Comparison of ENCODE assay signal across 13 mouse cellular contexts in the genomic region with DNA sequence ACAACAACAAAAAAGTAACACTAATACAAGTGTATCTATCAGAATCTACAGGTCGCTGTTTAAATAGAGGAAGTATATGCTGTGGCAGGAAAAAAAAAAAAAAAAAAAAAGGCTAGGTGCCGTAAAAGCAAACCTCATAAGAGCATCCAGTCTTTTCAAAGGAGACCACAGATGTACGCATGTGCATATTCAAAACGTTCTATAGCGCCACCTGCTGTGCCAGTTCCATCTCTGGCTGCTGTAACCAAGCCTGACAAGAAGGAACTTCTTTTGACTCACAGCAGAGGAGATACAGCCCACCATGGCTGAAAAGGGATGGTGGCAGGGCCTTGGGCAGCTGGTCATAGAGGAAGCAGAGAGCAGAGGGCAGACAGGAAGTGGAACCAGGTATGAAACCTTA. TPM values are rescaled to one million over a fixed set of nuclear protein-coding genes. Genes with fewer than 3 reads are reported as not detected.
"Had no signal": no experiment of that assay in that cellular context is flagged by ENCODE, and none has a peak within 500 bp of the region (broad histone marks: within the 10 kb centered on the region; RNA-seq: fewer than 3 reads in every experiment).

No protein-coding gene starts in this region.

RNA-seq across cellular contexts. Expression of a gene that starts 39.0 kb away (rescaled TPM):
- total RNA-seq: gastrocnemius, adult 2 months; gastrocnemius, postnatal 10 days; gastrocnemius, postnatal 25 days; gastrocnemius, postnatal 4 days; heart, adult 2 months; heart, postnatal 14 days; heart, postnatal 36 days; layer of hippocampus, adult 2 months; layer of hippocampus, postnatal 10 days; layer of hippocampus, postnatal 25 days; left cerebral cortex, adult 2 months; left cerebral cortex, postnatal 14 days; left cerebral cortex, postnatal 36 days had no signal
